Mouse (Mus musculus) lung, embryonic 14.5 days (tissue): ENCODE measurements around the gene Tpst1. TPM values are rescaled to one million over a fixed set of nuclear protein-coding genes. Genes with fewer than 3 reads are reported as not detected.
A peak's percentile ranks its signal among the peaks of the same experiment; 100 is the strongest.

Source experiments
- ATAC-seq: fragments of 200-750 bp; cut with Nextera tagmentation; 2 replicates; pipeline ENCODE4 v1.8.0; 2017; ENCODE audit warnings: mild to moderate bottlenecking, moderate TSS enrichment, moderate library complexity; ENCODE audit not compliant: insufficient read depth
- DNase-seq: peaks from one replicate; pipeline ENCODE4 v3.0.0-alpha.2; 2015
- H3K27ac ChIP-seq: fragments of 300-500 bp; sonication (generic); 2 replicates; pipeline ENCODE4 v1.5.1; 2014; ENCODE audit warnings: low read depth, mild to moderate bottlenecking, moderate library complexity
- H3K27me3 ChIP-seq: fragments of 300-500 bp; sonication (generic); 2 replicates; pipeline ENCODE4 v1.6.1; 2014; ENCODE audit warnings: low read length, control low read depth; ENCODE audit not compliant: insufficient read depth
- H3K36me3 ChIP-seq: fragments of 300-500 bp; sonication (generic); 2 replicates; pipeline ENCODE4 v1.6.1; 2014; ENCODE audit warnings: control low read depth; ENCODE audit not compliant: insufficient read depth
- H3K4me1 ChIP-seq: fragments of 300-500 bp; sonication (generic); 2 replicates; pipeline ENCODE4 v1.6.1; 2014; ENCODE audit warnings: antibody characterized with exemption, control low read depth; ENCODE audit not compliant: insufficient read depth
- H3K4me2 ChIP-seq: fragments of 300-500 bp; sonication (generic); 2 replicates; pipeline ENCODE4 v1.6.1; 2014; ENCODE audit warnings: mild to moderate bottlenecking
- H3K4me3 ChIP-seq: fragments of 300-500 bp; sonication (generic); 2 replicates; pipeline ENCODE4 v1.5.1; 2014; ENCODE audit warnings: low read depth, low read length
- H3K9ac ChIP-seq: fragments of 300-500 bp; sonication (generic); 2 replicates; pipeline ENCODE4 v1.6.1; 2014
- H3K9me3 ChIP-seq: fragments of 300-500 bp; sonication (generic); 2 replicates; pipeline ENCODE4 v1.6.1; 2016; ENCODE audit warnings: low read depth, low read length, control low read depth
- CTCF ChIP-seq: IDR thresholded peaks from 2 replicates; pipeline ENCODE4 v1.5.1; 2016; ENCODE audit warnings: antibody characterized with exemption, low read depth
- WGBS: fragments of 180-500 bp; shearing (Covaris S2); extraction: QIAGEN DNeasy Blood & Tissue Kit; methylation state at CpG from one replicate; pipeline ENCODE4 v1.1.7; 2014; 5-methylcytosine and 5-hydroxymethylcytosine counted together
- polyA plus RNA-seq: library from polyadenylated mRNA; unstranded; fragments of >200 nt; fragmentation: Nextera tagmentation; extraction: Ambion mirVana; gene quantifications from 2 replicates; pipeline ENCODE4 v1.2.1, GENCODE M21; 2014

The Tpst1 gene
- polyA plus RNA-seq, 1 experiment from 2014 or later, result 76.1 TPM

DNA sequence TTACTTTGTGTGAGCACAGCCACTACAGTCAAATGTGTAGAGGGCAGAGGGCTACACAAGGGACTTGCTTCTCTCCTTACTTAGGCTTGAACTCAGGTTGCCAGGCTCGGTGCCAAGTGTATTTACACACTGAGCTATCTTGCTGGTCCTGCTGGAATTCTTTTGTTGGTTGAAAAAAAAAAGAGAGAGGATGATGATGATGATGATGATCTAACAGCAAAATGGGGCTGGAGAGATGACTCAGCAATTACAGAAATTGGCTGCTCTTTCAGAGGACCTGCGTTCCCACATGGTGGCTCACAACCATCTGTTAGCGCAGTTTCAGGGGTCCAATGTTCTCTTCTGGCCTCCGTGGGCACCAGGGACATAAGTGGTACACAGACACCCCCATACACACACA lies 15.5 kb downstream of the Tpst1 start:
- H3K9ac ChIP-seq, result no peak overlapping the region
- no peak for TF ChIP-seq CTCF
- H3K4me2 ChIP-seq, result no peak overlapping the region
- H3K4me1 ChIP-seq, result no peaks in the 10 kb centered on the region
- H3K4me3 ChIP-seq, result no peak overlapping the region
- no peaks in the 10 kb centered on the region for H3K27me3 ChIP-seq
- DNase-seq, result no peak
- 80% methylated on average over 4 of the region's 4 CpGs for WGBS
- no peaks in the 10 kb centered on the region for H3K9me3 ChIP-seq
- no peak overlapping the region for H3K27ac ChIP-seq
- H3K36me3 ChIP-seq, result peaks cover 4% of the 10 kb centered on the region; the same call in 1 of the 2 replicates
- no peak for ATAC-seq

DNA sequence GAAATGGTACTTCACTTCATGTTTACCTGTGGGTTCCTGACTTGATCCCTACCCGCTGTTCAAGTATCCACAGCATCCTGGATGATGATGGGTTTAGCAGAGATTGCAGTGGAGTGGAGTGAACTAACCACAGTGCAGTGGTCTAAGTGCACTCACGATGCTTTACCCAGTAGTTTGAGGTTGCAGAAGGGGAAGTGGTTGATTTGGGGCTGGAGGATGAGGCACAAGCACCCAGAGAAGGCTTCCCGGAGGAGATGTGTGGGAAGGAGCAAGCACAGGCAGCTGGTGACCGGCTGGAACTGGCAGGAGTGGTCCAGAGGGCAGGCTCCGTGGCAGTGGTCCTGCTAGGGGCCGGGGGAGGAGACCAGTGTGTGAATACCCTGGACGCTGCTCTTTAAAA lies 16.1 kb downstream of the Tpst1 start:
- ATAC-seq, result no peak
- Histone ChIP-seq H3K4me1 (no peaks in the 10 kb centered on the region), H3K4me2 (no peak overlapping the region), H3K27ac (no peak overlapping the region), H3K9ac (no peak overlapping the region), H3K27me3 (no peaks in the 10 kb centered on the region), H3K4me3 (no peak overlapping the region), H3K36me3 (peaks cover 4% of the 10 kb centered on the region; the same call in 1 of the 2 replicates), H3K9me3 (no peaks in the 10 kb centered on the region)
- WGBS, result 71% methylated on average over 7 of the region's 7 CpGs
- no peak for DNase-seq
- no peak for TF ChIP-seq CTCF

DNA sequence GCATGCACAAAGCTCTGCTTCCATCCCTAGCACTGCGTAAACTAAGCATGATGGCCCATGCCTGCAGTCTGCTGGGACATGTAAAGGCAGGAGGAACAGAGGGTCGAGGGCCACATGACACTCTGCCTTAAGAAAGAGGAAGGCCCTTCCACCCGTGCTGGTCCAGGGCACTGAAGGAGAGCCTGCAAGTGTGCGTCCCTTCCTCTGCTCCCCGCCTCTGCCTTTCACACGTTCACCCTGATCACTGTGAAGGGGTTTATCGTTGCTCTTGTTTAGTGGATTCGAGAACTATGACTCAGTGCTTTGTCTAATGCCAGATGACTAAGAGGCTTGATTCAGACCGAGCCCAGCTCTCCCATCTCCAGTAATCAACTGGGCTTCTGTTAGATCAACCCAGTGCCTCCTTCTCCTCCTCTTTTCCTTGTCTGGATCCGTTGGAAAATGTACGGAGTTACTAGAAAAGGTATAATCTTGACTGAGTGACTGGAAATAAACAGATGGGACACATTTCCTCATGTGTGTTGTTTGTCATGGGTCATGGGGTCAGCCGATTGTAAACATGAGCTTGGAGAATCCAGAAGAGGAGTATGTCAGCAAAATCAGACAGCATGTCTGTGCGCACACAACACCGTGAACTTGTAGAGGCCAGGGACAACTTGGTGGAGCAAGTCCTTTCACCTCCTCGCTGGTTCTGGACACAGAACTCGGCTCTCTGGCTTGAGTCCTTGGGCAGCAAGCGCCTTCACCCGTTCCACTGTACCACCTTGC lies 16.7 kb downstream of the Tpst1 start:
- H3K9ac ChIP-seq, result no peak overlapping the region
- H3K4me3 ChIP-seq, result no peak overlapping the region
- ATAC-seq (no peak), DNase-seq (no peak)
- H3K36me3 ChIP-seq, result peaks cover under 1% of the 10 kb centered on the region; the same call in 1 of the 2 replicates
- no peaks in the 10 kb centered on the region for H3K4me1 ChIP-seq
- TF ChIP-seq CTCF, result no peak
- WGBS, result 75% methylated on average over 18 of the region's 18 CpGs
- no peaks in the 10 kb centered on the region for H3K27me3 ChIP-seq
- no peak overlapping the region for H3K27ac ChIP-seq
- no peak overlapping the region for H3K4me2 ChIP-seq
- no peaks in the 10 kb centered on the region for H3K9me3 ChIP-seq

DNA sequence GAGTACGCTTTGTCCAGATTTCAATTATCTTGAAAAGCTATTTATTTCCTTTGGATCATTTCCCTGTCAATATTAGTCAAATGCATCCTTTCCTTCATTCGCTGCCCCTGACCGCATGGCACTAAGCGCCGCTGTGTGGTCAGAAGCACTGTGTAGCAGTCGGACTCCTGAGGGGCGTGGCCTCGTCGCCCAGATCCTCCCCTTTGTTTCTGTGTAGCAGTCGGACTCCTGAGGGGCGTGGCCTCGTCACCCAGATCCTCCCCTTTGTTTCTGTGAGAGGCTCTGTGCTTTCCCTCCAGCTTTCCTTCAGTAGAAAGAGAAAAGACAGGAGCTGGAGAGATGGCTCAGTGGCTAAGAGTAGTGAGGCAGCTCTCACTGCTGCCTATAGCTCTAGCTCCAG lies 23.6 kb downstream of the Tpst1 start:
- no peak for ATAC-seq
- peak; percentile 37 for DNase-seq
- Histone ChIP-seq H3K4me2 (no peak overlapping the region), H3K4me3 (no peak overlapping the region), H3K4me1 (0 out of 2 replicates have a peak, but pooled peaks cover 4% of the 10 kb centered on the region), H3K36me3 (peaks cover 8% of the 10 kb centered on the region; the same call in 1 of the 2 replicates), H3K9me3 (no peaks in the 10 kb centered on the region), H3K27me3 (no peaks in the 10 kb centered on the region), H3K27ac (no peak overlapping the region), H3K9ac (no peak overlapping the region)
- 67% methylated on average over 12 of the region's 12 CpGs for WGBS
- TF ChIP-seq CTCF, result no peak

DNA sequence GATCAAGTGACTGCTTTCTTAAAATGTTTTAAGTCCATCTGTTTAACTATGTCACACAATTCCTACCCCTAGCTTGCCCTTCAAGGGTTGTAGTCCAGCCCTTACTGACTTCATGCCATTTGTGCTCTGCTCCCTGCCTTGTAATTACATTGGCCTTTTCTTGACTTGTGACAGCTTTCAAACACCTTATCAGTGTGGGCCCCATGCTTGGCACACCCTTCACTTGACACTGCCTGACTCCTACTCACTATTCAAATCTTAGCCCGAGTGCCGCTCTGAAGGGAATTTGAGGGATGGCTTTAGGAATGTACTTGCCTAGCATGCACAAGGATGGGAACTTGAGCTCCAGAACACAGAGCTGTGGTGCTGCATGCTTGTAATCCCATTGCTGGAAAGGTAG lies 24.7 kb downstream of the Tpst1 start:
- WGBS, result 49% methylated on average over 2 of the region's 2 CpGs
- TF ChIP-seq CTCF, result no peak
- ATAC-seq (no peak), DNase-seq (no peak)
- H3K27ac ChIP-seq, result no peak overlapping the region
- H3K4me1 ChIP-seq, result 0 out of 2 replicates have a peak, but pooled peaks cover 4% of the 10 kb centered on the region
- peaks cover 17% of the 10 kb centered on the region; the same call in 1 of the 2 replicates for H3K36me3 ChIP-seq
- no peak overlapping the region for H3K4me2 ChIP-seq
- H3K9ac ChIP-seq, result no peak overlapping the region
- no peak overlapping the region for H3K4me3 ChIP-seq
- H3K27me3 ChIP-seq, result no peaks in the 10 kb centered on the region
- no peaks in the 10 kb centered on the region for H3K9me3 ChIP-seq

DNA sequence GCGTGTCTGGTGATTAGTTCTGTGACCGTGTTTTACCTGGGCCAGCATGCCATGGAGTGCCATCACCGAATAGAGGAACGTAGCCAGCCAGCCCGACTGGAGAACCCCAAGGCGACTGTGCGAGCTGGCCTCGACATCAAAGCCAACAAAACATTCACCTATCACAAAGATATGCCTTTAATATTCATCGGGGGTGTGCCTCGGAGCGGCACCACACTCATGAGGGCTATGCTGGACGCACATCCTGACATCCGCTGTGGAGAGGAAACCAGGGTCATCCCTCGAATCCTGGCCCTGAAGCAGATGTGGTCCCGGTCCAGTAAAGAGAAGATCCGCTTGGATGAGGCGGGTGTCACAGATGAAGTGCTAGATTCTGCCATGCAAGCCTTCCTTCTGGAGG lies 28.6 kb downstream of the Tpst1 start:
- Histone ChIP-seq H3K36me3 (peaks cover 30% of the 10 kb centered on the region), H3K4me1 (0 out of 2 replicates have a peak, but pooled peaks cover 4% of the 10 kb centered on the region), H3K9me3 (no peaks in the 10 kb centered on the region), H3K27ac (no peak overlapping the region), H3K4me2 (no peak overlapping the region), H3K9ac (no peak overlapping the region), H3K27me3 (no peaks in the 10 kb centered on the region), H3K4me3 (no peak overlapping the region)
- DNase-seq (no peak), ATAC-seq (no peak)
- WGBS, result 94% methylated on average over 17 of the region's 17 CpGs
- TF ChIP-seq CTCF, result no peak

DNA sequence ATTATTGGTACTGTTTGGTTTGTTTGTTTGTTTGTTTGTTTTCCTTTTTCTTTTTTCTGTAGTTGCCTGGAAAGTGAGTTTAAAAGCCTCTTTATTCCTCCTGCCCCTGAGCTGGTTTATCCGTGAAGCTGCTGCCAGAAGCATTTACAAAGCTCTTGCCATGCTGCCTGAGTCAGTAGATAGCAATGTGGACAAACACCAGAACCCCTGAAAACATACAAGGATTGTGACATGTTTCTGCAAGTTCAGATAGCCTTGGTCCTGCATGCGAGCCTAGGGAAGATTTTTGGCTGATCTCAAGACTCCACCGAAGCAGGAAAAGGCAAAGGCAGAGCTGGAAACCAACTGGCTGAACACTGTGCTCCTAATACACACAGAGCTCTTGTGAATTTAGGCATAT lies 36.2 kb downstream of the Tpst1 start:
- no peaks in the 10 kb centered on the region for H3K9me3 ChIP-seq

More for the DNA sequence above, 36.2 kb downstream of the Tpst1 start:
- H3K27me3 ChIP-seq, result no peaks in the 10 kb centered on the region
- peaks cover 20% of the 10 kb centered on the region for H3K36me3 ChIP-seq
- no peak overlapping the region for H3K4me2 ChIP-seq
- WGBS, result 84% methylated on average over 3 of the region's 3 CpGs
- no peak for DNase-seq
- no peaks in the 10 kb centered on the region for H3K4me1 ChIP-seq
- no peak for TF ChIP-seq CTCF
- no peak overlapping the region for H3K27ac ChIP-seq
- ATAC-seq, result no peak
- no peak overlapping the region for H3K4me3 ChIP-seq
- no peak overlapping the region for H3K9ac ChIP-seq
